Mouse (Mus musculus): ENCODE results near the gene Mmp9.
A peak's percentile ranks its signal among the peaks of the same experiment; 100 is the strongest.

Gene Mmp9

DNA sequence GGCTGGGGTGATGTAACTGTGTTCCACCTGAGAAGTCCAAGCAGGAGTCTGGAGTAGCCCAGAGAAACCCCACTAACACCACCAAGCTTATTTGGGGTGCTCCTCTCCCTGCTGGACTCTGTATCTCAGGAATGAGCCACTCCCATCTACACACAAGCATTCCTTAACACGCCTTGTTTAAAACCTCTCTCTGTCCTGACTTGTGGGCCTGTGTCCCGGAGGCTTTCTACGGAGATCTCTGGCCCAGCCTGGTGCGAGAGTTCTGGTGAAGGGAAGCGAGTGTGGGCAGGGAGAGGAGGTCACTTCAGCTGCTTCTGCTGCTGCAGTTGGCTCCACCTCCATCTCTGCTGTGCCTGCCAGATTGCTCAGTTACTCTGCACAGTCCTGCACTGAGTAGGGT lies 15.6 kb downstream of the Mmp9 start:
- DNase-seq, result no peak

DNA sequence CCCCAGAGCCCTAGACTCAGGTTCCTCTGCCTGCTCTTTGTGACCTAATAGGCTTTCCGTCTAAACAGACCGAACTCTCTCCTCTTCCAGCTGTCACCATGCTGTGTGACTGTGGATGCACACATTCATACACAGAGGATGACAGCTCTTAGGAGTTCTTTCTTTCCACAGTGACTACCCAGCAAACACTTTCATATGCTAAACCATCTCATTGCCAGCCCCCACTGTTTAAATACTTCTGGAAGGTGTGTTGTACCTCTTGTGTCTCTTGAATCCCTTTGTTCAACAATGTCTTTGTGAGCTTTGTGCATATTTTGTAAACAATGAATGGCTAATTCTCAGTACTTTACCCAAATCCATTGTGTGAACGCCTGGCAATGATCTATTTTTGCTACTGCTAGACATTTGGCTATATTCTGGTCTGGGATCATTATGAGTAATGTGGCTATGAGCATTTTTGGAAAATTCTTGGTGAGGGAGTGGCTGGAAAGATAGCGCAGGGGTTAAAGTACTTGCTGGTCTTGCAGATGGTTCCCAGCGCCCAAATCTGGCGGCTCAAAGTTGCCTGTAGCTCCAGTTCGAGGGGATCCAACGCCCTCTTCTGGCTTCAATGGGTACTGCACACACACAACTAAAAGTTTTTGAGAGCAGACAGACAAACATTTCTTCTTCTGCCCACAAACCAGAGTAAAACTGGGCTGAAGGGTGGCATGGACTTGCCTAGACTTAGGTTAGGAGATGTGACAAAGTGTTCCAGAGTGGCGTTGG lies 17.2 kb downstream of the Mmp9 start:
- no peak for DNase-seq

DNA sequence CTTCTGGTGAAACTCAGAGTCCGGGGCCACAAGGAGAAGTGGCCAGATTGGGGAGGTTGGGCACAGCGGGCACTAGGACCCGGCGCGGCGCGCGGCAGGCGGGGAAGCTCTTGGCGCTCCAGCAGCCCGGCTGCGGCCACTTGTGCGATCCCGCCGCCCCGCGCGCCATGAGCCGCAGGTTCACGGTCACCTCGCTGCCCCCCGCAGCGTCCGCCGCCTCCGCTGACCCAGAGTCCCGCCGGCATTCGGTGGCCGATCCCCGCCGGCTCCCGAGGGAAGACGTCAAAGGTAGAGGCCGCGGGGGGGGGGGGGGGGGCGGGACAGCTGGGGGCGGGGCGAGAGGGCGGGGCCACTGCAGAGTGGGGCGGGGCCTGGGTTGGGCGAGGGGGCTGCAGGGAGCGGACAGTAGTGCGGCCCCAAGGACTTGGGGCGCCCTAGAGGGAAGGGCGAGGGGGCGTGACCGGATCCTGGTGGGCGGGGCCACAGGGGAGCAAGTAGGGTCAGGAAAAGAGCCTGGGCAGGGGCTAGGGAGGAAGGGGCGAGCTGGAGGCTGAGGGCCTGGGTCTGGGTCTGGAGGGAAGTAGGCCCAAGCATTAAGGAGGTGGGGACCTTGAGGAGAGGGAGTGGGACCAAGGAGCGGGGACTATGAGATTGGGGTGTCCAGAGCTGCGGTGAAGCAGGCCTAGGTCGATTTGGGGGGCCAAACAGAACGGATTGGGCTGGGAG lies 20.3 kb downstream of the Mmp9 start, which contains the start of gene Slc12a5:
Gene Slc12a5 (plus strand): TSS at position 87 of the 726 bp plus-strand sequence.
- peak; percentile 71 for DNase-seq

DNA sequence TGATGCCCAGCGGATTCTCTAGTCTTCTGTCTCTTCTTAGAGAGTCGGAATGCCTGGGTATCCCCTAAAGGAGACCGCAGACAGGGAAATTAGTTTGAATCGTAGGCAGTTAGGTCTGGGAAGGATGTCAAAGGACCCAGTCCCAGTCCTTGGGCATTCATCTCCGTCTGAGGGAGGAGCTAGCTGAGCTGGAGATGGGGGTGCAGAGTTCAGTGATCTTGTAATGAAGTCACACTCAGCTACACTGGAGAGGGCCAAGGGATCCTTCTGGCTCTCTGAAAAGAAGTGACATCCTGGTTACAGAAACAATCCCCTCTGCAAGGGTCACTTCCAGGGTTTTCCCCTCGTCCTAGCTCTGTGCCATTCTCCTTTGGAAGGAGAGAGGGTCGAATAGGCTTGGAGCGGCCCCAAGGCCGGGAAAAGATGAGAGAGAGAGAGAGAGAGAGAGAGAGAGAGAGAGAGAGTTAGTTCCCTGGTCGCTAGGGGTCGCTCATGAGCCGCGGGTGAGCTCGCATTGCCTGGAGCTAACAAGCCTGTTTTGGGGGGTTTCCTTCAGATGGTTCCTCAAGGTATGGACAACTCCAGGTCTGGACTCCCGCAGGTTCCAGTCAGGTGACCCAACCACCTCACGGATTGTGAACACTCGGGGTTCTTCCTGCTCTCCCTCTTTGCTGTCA lies 21.1 kb downstream of the Mmp9 start:
- peak; percentile 77 for DNase-seq

DNA sequence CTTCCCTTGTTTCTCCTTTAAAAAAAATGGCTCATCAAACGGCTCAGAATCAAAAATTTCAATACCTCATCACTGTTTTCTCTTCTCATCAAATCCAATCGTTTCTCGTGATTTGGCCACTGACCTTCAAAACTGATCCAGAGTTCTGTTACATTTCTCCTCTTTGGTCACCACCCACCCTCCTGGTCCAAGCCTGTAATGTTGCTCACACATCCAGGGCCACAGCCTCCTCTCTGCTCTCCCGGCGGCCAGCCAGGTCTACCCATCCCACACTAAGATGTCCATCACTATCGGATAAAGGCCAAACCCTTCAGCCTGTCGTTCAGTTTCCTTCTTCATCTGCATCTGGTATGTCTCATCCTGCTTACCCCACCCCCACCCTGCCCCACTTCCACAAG lies 21.6 kb downstream of the Mmp9 start:
- no peak for DNase-seq

DNA sequence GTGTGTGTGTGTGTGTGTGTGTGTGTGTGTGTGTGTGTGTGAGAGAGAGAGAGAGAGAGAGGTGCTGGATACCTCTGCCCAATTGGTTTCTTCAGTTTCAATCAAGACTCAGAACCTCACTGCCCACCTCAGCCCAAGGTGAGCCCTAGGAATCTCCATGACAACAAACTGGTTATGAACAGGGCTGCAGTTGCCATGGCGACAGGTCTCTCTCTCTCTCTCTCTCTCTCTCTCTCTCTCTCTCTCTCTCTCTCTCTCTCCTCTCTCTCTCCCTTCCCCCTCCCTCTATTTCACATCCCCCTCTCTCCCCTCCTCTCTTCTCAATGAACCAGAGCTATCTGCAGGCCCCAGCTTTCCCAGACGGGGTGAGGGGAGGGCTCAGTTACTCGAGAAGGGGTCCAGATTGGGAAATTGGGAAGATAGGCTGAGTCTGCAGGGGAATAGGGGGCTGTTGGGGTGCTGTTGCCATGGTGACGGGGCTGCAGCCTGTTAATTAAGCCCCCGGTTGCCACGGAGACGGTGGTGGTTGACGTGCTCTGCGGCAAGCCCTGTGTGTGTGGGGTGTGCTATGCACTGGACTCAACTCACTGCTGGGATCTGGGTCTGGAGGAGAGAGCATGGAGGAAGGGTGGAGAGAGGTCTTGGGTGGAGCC lies 23.8 kb downstream of the Mmp9 start:
- no peak for DNase-seq

DNA sequence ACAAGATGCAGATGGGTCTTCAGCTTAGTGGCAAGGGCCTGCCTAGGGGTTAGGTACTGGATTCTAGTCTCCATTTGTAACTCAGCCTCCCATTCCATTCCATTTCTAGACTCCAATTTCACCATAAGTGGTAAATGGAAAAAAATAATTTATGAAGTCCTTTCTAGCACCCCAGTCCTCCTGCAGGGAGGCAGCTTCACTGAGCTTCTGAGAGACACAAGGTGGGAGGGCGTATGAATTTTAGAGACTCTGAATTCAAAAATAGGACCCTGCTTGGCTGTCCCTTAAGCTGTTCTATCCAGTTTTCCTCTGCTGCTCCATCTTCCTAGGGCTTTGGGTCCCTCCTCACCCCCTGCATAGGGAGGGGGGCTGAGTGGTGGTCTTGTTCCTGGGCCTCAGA lies 24.4 kb downstream of the Mmp9 start:
- DNase-seq, result no peak

DNA sequence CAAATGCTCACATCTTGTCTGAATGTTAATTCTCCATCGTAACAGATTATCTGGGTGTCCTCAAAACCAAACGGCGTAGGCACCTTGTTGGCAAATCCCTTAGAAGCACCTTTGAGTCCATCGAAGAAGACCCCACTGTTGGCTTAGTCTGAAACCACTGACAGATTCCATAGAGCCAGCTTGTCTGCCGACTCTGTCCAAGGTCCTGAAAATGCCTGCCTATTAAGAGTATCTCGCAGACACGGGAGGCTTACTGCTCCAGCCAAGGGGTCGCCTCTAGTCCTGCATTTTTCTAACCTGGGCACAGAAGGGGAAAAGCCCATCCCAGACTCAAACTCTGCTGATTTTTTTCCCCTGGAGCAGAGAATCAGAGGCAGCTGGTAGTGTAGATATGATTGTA lies 25.8 kb downstream of the Mmp9 start:
- peak; percentile 39 for DNase-seq

DNA sequence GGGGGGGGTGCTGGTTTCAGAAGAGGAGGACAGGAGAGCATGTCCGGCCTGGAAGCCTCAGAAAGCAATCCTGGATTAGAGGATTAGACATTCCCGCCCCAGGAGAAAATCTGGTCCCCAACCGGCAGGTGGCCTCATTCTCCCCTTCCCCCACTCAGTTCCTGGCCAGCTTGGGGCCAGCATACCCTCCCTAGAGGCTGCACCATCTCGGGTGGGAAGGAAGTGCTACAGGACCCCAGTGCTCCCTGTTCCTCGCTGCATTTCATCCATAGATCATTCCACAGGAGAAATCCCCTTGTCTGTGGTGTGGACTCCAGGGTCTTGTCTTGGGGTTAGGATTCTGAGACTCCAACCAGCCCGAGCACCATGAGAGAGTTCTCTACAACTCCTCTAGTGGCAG lies 26.6 kb downstream of the Mmp9 start:
- no peak for DNase-seq

DNA sequence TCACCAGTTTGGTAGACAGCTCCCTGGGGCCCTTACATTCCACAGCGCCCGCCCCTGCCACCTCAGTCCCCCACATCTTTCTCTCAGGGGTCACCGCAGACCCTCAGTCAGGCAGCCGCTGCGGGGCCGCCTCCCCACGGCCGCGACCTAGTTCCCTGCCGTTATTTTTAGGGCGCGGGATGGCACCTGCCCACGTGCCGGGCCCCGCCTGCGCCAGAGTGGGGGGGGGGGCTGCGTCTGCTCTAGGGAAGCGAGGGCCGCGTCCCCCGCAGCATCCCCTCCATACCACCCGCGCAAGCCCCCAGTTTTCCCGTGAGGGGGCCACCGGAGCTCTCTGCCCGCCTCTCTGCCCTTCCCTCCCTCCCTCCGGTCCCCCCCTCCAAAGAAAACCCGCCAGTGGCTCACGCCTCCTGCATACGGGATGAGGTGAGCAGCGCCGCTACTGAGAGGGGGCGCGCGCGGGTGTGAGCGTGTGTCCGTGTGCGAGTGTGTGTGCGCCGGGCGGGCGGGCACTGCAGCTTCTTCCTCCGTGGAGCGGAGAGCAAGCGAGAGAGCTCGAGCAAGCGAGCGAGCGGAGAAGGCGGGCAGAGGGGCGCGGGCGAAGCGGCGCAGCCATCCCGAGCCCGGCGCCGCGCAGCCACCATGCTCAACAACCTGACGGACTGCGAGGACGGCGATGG lies 27.3 kb downstream of the Mmp9 start:
- DNase-seq, result no peak

DNA sequence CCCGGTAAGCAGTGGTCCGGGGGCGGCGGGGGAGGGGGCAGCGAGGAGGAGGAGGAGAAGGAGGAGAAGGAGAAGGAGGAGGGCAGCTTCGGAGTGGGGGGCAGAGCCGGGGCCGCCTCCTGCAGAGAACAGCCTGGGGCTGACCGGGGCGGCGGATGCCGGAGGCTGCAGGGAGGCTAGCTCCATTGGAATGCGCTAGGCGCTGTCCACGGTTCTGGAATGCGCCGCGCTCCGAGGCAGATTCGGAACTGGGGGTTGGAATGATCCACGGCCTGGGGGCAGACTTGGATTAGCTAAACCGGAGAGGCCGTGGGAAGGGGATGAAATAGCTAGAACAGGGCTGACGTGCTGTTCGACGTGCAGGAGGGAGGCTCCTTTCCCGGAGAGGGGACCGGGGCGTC lies 27.9 kb downstream of the Mmp9 start:
- peak; percentile 72 for DNase-seq

DNA sequence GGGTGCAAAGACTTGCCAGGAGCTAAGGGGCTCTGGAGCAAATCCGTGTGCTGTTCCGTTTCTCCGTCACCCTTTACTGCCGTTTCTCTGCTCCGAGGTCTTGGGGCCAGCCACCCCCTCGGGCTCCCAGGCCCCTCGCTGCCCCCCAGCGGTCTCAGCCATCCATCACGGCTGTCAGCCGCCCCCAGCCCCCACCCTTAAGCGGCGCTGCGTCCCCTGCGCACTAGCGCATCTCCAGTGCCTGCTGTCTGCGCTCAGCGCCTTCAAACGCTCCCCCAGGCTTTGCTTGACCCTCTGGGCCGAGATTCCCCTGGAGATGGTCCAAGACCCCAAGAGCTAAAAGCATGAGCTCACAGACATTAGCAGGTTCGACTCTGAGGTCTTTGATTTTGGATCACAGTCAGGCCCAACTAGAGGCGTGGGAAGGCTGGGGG lies 28.8 kb downstream of the Mmp9 start:
- DNase-seq, result no peak

DNA sequence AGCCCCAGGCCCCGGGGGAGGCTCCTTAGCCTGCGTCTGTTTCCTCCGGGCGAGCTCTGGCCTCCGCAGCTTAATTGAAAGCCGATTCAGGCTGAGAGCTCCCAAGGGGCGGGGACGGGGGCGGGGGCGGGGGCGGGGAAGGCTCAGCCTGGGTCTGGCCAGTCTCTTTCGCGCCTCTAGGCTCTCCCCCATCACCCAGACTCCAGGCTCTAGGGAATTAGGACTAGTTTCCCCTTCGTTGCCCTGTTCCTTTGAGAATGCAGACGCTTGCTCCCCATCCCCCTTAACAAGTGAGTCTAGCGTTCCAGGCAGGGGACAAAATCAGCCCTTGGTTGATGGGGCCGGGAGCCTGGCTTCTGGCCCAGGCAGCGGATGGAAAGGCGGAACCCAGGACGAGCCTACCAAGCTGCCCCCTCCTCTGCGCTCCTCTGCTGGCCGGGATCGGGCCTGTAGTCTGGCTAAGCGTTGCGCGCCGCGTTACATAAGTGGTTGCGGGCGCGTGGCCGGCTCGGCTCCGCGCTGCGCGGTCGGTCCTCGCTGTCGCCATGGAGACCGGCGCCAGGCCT lies 30.1 kb downstream of the Mmp9 start:
- no peak for DNase-seq

DNA sequence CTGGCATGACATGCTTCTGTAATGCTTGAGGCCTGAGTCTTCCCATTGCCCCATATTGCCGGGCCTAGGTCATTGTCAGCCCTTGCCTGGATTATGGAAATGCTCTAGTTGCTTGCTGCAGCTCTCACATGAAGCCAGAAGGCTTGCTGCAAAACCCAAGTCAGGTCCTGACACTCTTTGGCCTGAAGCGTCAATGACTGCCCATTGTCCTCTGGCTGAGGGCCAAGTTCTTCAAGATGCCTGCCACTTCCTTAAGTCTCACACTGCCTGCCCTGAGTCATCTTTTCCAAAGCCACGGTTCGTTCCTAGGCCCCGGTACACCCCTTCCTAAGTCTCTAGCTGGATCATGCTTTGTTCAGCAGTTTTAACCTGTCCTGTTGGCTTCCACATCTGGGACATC lies 32.1 kb downstream of the Mmp9 start:
- no peak for DNase-seq

DNA sequence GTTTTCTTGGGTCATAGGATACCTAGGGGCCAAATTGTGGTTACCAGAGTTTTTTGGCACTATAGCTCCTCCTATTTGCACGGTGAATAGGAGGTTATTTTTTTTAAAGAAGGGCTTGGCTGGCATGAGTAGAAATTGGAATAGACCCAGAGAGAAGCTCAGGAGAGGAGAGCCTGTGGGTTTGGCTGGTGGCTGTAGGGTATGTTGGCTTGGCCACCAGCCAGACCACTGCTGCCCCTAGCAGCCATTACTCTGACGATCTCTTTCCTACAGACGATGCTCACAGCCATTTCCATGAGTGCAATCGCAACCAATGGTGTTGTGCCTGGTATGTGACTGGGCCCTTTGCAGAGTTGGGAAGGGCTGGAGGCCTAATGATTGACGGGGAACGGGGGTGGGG lies 35.0 kb downstream of the Mmp9 start:
- DNase-seq, result no peak

DNA sequence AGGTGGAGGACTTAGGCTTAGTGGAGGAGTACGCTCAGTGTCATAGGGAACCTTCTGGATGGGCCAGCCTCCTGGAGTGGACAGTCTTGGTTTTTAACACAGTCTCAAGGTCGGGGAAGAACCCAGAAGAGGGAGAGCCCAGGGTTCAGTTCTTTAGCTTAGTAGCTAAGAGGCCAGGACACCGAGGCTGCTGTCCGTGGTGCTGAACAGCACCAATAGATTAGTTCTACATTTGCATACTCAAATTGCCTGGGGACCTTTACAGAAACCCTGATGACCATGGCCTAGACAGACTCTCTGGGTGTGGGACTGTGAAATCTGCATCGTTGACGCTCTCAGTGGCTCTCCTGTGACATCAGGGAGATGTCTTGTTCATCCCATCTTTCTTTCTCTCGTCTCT lies 39.2 kb downstream of the Mmp9 start:
- DNase-seq, result peak; percentile 56

DNA sequence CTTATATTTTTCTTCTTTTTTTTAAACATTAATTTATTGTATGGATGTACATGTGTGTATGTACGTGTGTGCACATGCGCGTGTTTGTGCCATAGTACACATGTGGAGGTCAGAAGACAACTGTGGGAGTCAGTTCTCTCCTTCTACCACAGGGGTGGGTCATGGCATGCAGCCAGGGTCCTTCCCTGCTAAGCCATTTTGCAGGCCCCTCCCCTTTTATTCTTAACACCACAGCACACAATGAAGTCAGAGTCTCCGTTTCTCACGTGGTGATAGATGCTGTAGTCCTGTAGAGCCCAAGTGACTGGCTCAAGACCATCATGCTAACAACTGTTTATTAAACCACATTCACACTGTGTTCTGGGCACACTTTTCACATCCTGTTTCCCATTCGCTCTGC lies 45.4 kb downstream of the Mmp9 start:
- no peak for DNase-seq

DNA sequence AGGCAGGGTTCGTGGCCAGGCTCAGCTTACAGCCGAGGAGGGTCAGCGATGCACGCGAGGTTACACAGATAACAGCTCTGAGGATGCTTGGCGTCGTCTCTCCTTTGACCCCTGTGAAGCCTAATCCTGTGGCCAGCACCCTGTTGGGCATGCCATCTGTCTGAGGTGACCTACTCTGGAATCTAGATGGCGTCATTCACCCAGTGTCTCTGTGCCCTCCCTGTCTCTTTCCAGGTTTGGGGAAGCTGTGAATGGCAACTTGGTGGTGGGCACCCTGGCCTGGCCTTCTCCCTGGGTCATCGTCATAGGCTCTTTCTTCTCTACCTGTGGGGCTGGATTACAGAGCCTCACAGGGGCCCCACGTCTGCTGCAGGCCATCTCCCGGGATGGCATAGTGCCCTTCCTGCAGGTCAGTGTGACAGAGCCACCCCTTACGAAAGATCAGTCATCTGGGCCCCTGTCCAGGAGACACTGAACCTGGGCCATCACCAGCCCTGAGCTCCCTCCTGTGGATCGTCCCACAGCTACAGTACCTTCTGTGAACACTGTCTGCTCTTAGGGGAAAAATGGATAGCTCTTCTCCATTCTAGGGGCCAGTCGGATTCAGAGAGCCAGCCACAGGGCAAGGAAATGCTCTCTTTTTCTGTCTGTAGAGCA lies 45.9 kb downstream of the Mmp9 start:
- DNase-seq, result no peak

DNA sequence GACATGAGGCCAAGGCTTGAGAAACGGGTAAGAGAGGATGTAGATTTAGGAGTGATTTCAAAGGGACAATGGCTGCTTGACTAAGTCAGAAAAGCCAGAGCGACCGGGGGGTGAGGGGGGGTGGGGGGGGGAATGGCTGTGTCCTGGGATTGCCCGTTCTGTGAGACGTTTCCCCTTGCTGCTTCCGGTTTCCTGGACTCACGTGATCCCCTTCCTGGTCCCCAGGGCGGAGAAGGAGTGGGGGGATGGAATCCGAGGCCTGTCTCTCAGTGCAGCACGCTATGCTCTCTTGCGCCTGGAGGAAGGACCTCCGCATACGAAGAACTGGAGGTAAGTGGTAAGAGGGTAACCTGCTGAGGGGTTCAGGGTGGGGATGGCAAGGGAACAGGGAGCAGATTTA lies 48.2 kb downstream of the Mmp9 start:
- no peak for DNase-seq

DNA sequence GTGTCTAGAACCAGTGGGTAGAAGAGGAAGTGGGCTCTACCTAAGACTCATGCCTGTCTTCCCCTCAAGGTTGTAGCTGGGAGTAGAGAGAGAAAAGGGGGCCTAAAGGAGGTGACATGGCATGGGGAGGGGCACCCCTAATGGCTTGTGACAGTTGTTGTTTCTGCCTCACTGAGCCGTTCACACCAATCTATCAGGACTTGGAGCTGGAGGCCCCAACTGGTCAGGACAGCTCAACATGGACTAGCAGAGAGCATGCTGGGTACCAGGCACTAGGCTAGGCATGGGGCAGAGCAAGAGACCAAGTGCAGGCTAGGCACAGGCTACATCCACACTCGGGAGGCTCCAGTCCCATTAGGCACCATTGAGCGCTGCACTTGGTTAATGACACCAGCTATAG lies 50.5 kb downstream of the Mmp9 start:
- DNase-seq, result no peak

DNA sequence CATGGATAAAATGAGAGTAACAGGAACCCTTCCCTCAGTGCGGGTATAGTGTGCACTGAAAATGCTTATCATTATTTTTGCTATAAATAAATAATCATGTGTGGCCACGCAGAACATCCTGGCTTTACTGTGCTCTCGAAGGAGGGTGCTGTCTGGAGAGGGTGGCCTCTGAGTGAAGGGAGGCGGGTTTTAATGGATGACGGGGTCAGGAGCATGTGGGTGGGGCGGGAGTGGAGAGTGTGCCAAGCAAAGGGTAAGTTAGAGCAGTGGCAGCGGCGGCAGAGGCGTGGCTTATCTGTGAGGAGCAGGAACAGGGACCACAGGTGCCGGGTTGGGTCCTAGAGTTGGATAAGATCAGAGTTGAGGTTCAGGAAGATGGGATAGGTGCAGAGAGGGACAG lies 51.2 kb downstream of the Mmp9 start:
- no peak for DNase-seq

DNA sequence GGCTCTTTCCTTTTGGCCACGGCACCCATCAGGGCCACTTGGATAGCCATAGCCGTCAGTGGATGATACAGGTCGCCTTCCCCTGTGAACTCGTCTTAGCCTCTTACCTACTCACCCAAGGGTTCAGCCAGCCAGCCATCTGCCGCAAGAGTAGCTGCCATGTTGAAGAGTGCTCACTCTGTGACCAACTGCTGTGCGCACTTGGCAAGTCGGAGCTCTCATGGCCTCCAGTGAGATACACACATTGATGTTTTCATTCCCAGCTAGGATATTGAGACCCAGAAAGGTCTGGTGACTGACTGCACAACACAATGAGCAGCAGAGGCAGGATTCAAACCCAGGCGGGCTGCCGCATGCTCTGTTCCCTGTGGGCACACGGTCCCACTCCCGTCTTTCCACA lies 53.6 kb downstream of the Mmp9 start:
- DNase-seq, result no peak

All from kidney, adult 18-20 months (tissue).